Comparison of ENCODE assay signal across 12 mouse cellular contexts in genomic region chr12:103513451-103513871, GRCm38 (mm10). TPM values are rescaled to one million over a fixed set of nuclear protein-coding genes. Genes with fewer than 3 reads are reported as not detected.
A peak's percentile ranks its signal among the peaks of the same experiment; 100 is the strongest.
DNase-seq lines count a peak whose midpoint lies in the region; ATAC-seq lines count a peak whose summit lies in the region.
"Had no signal": no experiment of that assay in that cellular context is flagged by ENCODE, and none has a peak within 500 bp of the region (broad histone marks: within the 10 kb centered on the region; RNA-seq: fewer than 3 reads in every experiment).

No protein-coding gene starts in this region.

- H3K4me1 ChIP-seq in hindbrain, embryonic 12.5 days = peaks cover 4% of the 10 kb centered on the region

- no peak overlapping the region for H3K27ac ChIP-seq in hindbrain, embryonic 12.5 days

- no peak overlapping the region for H3K4me2 ChIP-seq in hindbrain, embryonic 12.5 days (replicated peaks)

- H3K36me3 ChIP-seq in hindbrain, embryonic 12.5 days = no peaks in the 10 kb centered on the region

- peak; percentile 23 for DNase-seq in adrenal gland, postnatal 14 days
- DNase-seq in adrenal gland, adult (ENCODE audit: inconsistent age in 2 of 2, low spot score in 1 of 2) = no peak
- peak; percentile 62 to 90 for DNase-seq in left cerebral cortex, postnatal 14 days (ENCODE audit: low spot score in 2 of 2)
- DNase-seq in right cerebral cortex, adult 18-20 months = peak; percentile 82
- DNase-seq in thymus, adult 18-20 months = no peak
- DNase-seq in kidney, postnatal 25 days = no peak
- DNase-seq: lung, adult 18-20 months had no signal

- H3K4me3 ChIP-seq in hindbrain, embryonic 12.5 days = no peak overlapping the region

- intact Hi-C loops in left cerebral cortex, postnatal 14 days (cut with DNase I) = no loop called here

- no peaks in the 10 kb centered on the region for H3K9me3 ChIP-seq in hindbrain, embryonic 12.5 days (replicated peaks)

- H3K27me3 ChIP-seq in hindbrain, embryonic 12.5 days = no peaks in the 10 kb centered on the region

- peak; percentile 79 for ATAC-seq in hindbrain, embryonic 12.5 days (ENCODE audit: low FRiP score)
- no peak for ATAC-seq in erythroblast, adult 5-6 weeks (replicated peaks; ENCODE audit: low FRiP score, poor library complexity, severe bottlenecking)
- ATAC-seq: intestine, postnatal 0 days; Patski had no signal

- 37% methylated on average over 4 of the region's 4 CpGs for WGBS in hindbrain, embryonic 12.5 days

- H3K9ac ChIP-seq in hindbrain, embryonic 12.5 days = no peak overlapping the region

RNA-seq across cellular contexts. Expression of gene Ppp4r4, which starts 18.6 kb away (rescaled TPM):
- 2.9 and 3.2 TPM in 2 replicates for total RNA-seq in adrenal gland, postnatal 14 days (2021)
- polyA plus RNA-seq in hindbrain, embryonic 12.5 days (2016; fragmentation: Nextera tagmentation; extraction: Ambion mirVana) = 2.6 and 2.9 TPM in 2 replicates
- total RNA-seq in left cerebral cortex, postnatal 14 days (2021) = 10 to 100 TPM; 14.5 to 14.6 TPM
- not detected in 2 replicates for total RNA-seq in erythroblast, adult 5-6 weeks (2015; ENCODE audit: low replicate concordance)
- 0.42 TPM in 1 of 2 replicates, not detected in the other for total RNA-seq in erythroblast, adult 5-6 weeks (2017; ENCODE audit: low replicate concordance)

RNA-seq across cellular contexts. Expression of gene Ifi27l2b, which starts 56.4 kb away (rescaled TPM):
- not detected in 2 replicates for total RNA-seq in adrenal gland, postnatal 14 days (2021)
- not detected in 2 replicates for polyA plus RNA-seq in hindbrain, embryonic 12.5 days (2016; fragmentation: Nextera tagmentation; extraction: Ambion mirVana)
- total RNA-seq in left cerebral cortex, postnatal 14 days (2021) = not detected
- total RNA-seq in erythroblast, adult 5-6 weeks (2015; ENCODE audit: low replicate concordance) = not detected in 2 replicates
- not detected in 2 replicates for total RNA-seq in erythroblast, adult 5-6 weeks (2017; ENCODE audit: low replicate concordance)
- polyA plus RNA-seq: neural tube, embryonic 11.5 days; Patski had no signal

Comparison
In these comparisons a context has a peak if more than half of its experiments do, and no peak if none do; other contexts are left out.
1. DNase-seq: peak in adrenal gland, postnatal 14 days (single experiment), left cerebral cortex, postnatal 14 days (2 of 2) and right cerebral cortex, adult 18-20 months (single experiment); none in adrenal gland, adult (0 of 2), thymus, adult 18-20 months (0 of 2) and kidney, postnatal 25 days (0 of 2).